Mouse (Mus musculus) cerebellum, postnatal 25 days (tissue): ENCODE results near the gene Hp.

Experiments used
- DNase-seq, 2 experiments: peaks; one replicate each; pipeline ENCODE4 v3.0.0; 2021; ENCODE audit warnings: mixed read lengths in 2 of 2

Hp gene

DNA sequence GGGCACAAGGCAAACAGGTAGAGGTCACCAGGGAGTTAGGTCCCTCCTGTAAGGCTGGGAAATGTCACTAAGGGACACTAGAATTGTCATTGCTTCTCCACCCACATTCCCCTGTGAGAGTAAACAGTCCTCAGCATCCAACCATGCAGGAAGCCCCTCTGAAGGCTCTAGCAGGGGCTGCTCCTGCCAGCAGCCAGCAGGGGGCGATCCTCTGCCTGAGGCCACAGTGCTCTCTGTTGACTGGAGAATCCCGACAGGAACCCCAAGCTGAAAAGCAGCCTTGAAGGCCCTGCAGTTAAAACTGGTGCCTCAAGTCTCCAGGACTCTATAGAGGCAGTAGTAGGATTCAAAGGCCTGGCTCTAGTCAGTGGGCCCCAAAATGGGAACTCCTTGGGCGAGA, 27.3 kb downstream of the Hp start:
- DNase-seq, result peak in 1 of 2 experiments; percentile 34

DNA sequence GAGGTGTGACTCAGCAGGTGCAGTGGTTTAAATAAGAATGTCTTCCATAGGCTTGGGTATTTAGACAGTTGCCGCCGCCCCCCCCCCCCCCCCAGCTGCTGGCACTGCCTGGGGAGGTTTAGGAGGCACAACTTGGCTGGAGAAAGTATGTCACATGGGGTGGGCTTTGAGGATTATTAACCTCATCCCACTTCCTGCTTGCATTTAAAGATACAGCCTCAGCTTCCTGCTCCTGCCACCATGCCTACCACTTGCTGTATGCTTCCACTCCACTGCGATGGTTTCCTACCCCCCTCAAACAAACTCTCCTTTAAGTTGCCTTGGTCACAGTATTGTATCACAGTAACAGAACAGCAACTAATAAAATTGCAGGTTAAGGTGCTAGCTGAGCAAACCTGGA, 34.9 kb downstream of the Hp start:
- DNase-seq, result no peak

DNA sequence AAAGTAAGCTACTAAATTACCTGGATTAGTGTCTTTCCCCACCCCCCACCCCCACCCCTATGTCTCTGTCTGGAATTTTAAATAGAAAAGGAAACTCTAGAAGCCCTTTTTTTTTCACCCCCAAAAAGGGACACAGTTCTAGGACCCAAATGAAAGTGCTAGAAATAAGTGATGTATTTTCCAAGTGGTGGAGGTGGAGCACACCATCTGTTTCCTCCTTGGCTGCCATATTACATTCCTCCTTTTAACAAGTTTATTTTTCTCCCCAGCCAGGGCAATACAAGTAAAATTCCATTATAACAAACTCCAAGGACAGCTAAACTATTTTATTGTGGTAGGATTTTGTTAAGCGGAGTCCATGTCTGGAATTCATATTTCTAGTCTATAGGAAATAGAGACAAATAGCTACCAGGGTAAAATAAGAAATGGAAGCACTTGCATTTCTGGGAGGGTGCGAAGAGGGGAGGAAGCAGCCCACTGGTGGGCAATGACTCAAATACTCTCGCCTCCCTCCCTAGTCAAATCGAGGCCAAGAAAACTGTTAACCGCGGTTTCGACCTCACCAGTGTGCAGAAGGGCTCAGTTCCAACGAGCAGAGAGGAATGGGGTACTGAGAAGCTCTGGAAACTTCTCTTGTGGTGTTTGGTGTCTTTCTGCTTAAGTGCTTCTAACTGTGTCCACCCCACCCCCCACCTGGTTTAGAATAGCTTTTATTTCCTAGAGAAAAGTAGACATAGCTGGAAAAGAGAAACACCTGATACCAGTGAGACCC, 36.0 kb downstream of the Hp start:
- DNase-seq, result no peak

DNA sequence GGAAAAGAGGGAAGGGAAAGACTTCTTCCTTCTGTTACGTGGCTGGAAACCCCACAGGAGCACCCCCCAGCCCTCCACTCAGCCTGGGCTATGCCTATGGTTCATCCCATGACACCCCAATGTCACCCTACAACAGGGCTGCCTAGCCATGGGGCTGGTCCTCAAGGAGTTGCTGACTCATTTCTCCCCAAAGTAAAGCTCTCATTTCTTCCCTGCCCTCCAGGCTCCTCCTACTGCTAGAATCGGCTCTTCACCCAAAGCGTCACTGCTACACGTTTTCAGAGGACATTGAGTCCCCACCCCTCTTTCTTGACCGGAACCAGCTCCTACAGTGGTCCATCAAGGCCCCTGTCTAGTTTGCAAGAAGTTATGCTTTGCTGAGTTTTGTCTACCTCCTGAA, 36.8 kb downstream of the Hp start:
- DNase-seq, result no peak

DNA sequence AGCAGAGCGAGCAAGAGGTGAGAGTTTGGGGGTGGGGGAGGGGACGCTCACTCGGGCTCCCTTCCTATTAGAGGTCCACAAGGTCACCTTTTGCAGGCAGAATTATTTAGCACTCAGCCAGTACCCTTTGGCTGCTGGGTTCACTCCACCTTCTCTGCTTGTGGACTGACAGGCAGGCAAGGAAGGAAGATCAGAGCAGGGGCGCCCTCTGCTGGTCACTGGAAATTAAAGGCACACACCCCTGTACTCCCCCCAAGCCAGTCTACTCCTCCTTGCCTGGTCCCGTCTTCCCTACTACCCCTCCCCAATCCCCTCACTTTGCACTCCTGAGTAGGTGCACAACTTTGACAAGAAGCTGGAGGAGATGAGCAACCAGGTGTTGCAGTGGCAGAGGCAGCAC, 42.3 kb downstream of the Hp start:
- DNase-seq, result peak; percentile 67 to 82

DNA sequence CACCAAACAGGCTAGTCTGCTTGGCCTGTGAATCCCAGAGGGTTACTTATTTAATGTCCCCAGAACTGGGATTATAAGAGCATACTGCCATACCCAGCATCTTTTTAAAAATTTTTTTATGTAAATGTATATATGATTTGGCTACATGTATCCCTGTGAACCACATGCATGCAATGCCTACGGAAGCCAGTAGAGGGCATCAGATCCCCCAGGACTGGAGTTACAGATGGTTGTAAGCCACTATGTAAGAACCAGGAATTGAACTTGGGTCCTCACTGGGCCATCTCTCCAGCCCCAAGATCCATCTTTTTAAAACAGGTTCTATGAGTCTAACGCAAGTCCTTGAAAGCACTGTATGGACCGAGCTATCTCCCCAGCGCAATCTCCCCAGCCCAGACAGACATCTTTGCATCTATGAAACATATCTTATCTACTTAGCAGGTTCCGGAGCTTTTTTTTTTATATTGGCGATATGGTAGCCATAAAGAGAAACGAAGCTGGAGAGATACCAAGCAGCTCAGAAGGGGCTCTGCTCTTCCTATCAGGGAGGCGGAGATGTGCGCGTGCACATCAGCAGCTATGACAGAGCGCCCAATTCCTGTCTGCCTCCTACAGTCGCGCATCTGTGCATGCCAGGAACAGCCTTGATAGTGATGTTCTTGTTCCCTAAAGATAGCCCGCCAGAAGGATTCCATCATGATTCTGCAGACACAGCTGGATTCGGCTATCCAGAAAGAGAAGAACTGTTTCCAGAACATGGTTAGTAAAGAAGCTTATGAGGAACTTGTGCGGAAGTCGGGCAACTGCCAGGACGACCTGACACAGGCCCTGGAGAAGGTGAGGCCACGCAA, 43.6 kb downstream of the Hp start:
- DNase-seq, result peak in 1 of 2 experiments; percentile 54
